Mouse (Mus musculus): ENCODE measurements around the gene Lrp2bp. TPM values are rescaled to one million over a fixed set of nuclear protein-coding genes. Genes with fewer than 3 reads are reported as not detected.

Lrp2bp gene
- 0.55 and 0.62 TPM in 2 replicates for polyA plus RNA-seq (2015; fragmentation: Nextera tagmentation; extraction: Ambion mirVana)

DNA sequence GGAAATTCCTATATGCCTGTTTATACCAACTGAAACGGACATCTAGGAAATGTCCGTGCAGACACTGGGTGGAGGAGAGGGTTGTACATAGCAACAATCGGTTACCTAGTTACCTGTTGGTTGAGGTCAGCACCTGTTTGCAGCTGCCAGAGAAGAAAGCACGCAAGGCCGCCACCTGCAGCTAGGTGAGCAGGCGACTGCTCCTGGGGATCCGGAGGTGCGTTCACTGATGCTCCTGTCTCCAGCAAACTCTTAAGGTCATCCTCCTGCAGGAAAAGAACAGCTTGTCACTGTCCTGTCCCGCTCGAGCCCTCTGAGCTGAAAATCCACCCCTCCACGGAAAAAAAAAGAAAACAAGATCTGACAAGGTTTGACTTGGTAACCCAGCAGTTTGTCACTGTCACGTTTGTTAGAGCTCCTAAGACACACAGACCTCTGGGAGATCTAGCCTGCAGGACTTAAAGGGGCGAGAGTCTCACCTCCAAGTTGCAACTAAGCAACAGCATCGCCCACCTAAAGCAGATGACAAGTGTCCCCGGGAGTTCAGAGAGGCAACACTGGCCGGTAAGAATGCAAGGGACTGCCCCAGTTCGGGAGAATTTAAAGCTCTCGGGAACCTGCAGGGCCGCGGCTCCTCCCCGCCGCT is at the start of gene Lrp2bp:
Gene Lrp2bp (plus strand): TSS at position 166 of the 646 bp plus-strand sequence.
- H3K9me3 ChIP-seq = no peaks in the 10 kb centered on the region
- peak within 1 kb of the TSS; percentile 100 for H3K27ac ChIP-seq
- peaks cover 21% of the 10 kb centered on the region for H3K36me3 ChIP-seq
- peaks cover 20% of the 10 kb centered on the region for H3K4me1 ChIP-seq (replicated peaks)
- H3K4me2 ChIP-seq (replicated peaks) = peak within 1 kb of the TSS; percentile 81
- no peaks in the 10 kb centered on the region for H3K27me3 ChIP-seq
- ATAC-seq = no peak
- H3K4me3 ChIP-seq (replicated peaks) = peak within 1 kb of the TSS; percentile 58
- H3K9ac ChIP-seq (replicated peaks) = peak within 1 kb of the TSS; percentile 92
- WGBS = 3% methylated on average over 22 of the region's 22 CpGs

DNA sequence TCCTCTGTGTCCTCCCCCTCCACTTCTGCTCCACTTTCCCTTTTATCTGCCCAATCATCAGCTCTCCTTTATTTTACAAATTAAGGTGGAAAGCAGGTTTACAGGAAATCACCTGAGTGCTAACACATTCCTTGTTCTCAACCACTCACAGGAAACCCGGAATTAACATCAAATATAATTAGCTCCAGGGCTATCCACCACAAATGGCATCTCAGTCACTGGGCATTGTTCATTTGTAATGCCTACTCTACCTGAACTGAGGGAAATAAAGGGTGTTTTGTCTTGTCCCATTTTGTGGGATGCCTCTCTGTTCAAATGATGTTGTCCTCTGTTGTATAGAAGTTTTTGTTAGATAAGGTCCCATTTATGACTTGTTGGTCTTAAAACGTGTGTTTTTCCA is 48.5 kb upstream of the Lrp2bp start:
- Histone ChIP-seq H3K4me3 (replicated peaks) (no peak overlapping the region), H3K4me1 (replicated peaks) (no peaks in the 10 kb centered on the region), H3K9me3 (no peaks in the 10 kb centered on the region), H3K4me2 (replicated peaks) (no peak overlapping the region), H3K9ac (replicated peaks) (no peak overlapping the region), H3K27me3 (no peaks in the 10 kb centered on the region), H3K36me3 (no peaks in the 10 kb centered on the region), H3K27ac (no peak overlapping the region)
- 47% methylated on average over 2 of the region's 2 CpGs for WGBS
- ATAC-seq = no peak

- Histone ChIP-seq H3K36me3 (no peaks in the 10 kb centered on the region), H3K4me2 (replicated peaks) (no peak overlapping the region), H3K9me3 (peaks cover 6% of the 10 kb centered on the region; the same call in 1 of the 2 replicates), H3K4me1 (replicated peaks) (peaks cover 11% of the 10 kb centered on the region), H3K27ac (no peak overlapping the region), H3K4me3 (replicated peaks) (no peak overlapping the region), H3K27me3 (no peaks in the 10 kb centered on the region), H3K9ac (replicated peaks) (no peak overlapping the region)
- 95% methylated on average over 12 of the region's 12 CpGs for WGBS
- ATAC-seq = no peak
Observed at GRCm38 (mm10) chr8:45970894-45971293, 28.2 kb upstream of the Lrp2bp start.

- no peaks in the 10 kb centered on the region for H3K27me3 ChIP-seq
- H3K9ac ChIP-seq (replicated peaks) = no peak overlapping the region
- 74% methylated on average over 8 of the region's 8 CpGs for WGBS
- no peak overlapping the region for H3K27ac ChIP-seq
- no peak overlapping the region for H3K4me3 ChIP-seq (replicated peaks)
- peak overlapping the region; percentile 72 for H3K4me2 ChIP-seq (replicated peaks)
- no peak for ATAC-seq
- peaks cover 16% of the 10 kb centered on the region for H3K4me1 ChIP-seq (replicated peaks)
- H3K9me3 ChIP-seq = peaks cover 6% of the 10 kb centered on the region; the same call in 1 of the 2 replicates
- peaks cover 7% of the 10 kb centered on the region; the same call in 1 of the 2 replicates for H3K36me3 ChIP-seq
Observed at GRCm38 (mm10) chr8:45973988-45974505, 25.1 kb upstream of the Lrp2bp start.

DNA sequence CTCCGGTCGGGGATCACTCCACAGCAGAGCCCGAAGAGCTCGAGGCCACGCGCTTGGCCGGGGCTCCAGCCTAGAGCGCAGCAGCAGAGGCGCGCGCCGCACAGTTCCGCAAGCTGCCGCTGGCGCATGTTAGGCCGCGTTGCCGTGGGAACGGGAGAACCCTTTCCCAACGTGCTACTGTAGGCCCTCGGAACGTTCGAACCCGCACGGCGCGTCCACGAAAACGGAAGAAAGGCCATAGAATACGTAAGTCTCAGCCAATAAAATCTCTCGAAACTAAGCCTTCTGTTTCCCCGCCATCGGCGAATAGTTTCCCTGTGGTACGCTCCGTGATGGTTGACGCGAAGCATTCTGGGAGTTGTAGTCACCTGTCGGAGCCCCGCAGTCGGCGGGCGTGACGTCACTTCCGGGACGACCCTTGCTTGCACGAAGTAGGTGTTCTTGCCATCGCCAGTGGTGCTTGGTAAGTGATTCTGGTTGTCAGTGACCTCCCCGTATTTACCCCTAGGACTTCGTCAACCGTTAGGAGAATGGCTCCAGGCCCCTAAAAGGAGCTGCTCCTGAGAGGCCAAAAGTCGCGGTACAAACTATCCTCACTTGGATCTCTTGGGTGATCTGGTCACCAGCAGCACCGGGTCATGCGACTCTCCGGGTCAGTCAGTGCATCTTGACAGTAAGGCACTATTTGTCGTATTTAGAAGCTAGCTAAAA is 23.8 kb upstream of the Lrp2bp start, which contains the start of the genes 1700029J07Rik and Ufsp2:
Gene 1700029J07Rik (minus strand): TSS at position 127 of the 711 bp plus-strand sequence.
Gene Ufsp2 (plus strand): TSS at position 403 of the 711 bp plus-strand sequence.
- peak; percentile 99 for ATAC-seq
- no peaks in the 10 kb centered on the region for H3K27me3 ChIP-seq
- peaks cover 16% of the 10 kb centered on the region for H3K4me1 ChIP-seq (replicated peaks)
- H3K4me3 ChIP-seq (replicated peaks) = peak within 1 kb of the TSS; percentile 62
- peaks cover 6% of the 10 kb centered on the region; the same call in 1 of the 2 replicates for H3K9me3 ChIP-seq
- H3K4me2 ChIP-seq (replicated peaks) = peak within 1 kb of the TSS; percentile 72
- peak within 1 kb of the TSS; percentile 82 for H3K27ac ChIP-seq
- H3K36me3 ChIP-seq = peaks cover 10% of the 10 kb centered on the region; the same call in 1 of the 2 replicates
- under 1% methylated on average over 57 of the region's 57 CpGs for WGBS
- peak within 1 kb of the TSS; percentile 71 for H3K9ac ChIP-seq (replicated peaks)

- WGBS = 71% methylated on average over 11 of the region's 11 CpGs
- Histone ChIP-seq H3K4me3 (replicated peaks) (peak overlapping the region; percentile 62), H3K36me3 (peaks cover 14% of the 10 kb centered on the region), H3K9ac (replicated peaks) (peak overlapping the region; percentile 64), H3K27me3 (no peaks in the 10 kb centered on the region), H3K27ac (no peak overlapping the region), H3K9me3 (peaks cover 3% of the 10 kb centered on the region; the same call in 1 of the 2 replicates), H3K4me1 (replicated peaks) (peaks cover 16% of the 10 kb centered on the region), H3K4me2 (replicated peaks) (peak overlapping the region; percentile 72)
- 0 out of 2 replicates have a peak, but pooled peaks have one; percentile 7 for ATAC-seq
Observed at GRCm38 (mm10) chr8:45975837-45976468, 23.1 kb upstream of the Lrp2bp start.

GRCm38 (mm10) chr8:45986665-45987064 is 12.4 kb upstream of the Lrp2bp start:
- 91% methylated on average over 3 of the region's 3 CpGs for WGBS
- H3K27ac ChIP-seq = no peak overlapping the region
- H3K4me3 ChIP-seq (replicated peaks) = no peak overlapping the region
- ATAC-seq = no peak
- H3K36me3 ChIP-seq = peaks cover 34% of the 10 kb centered on the region
- H3K9me3 ChIP-seq = no peaks in the 10 kb centered on the region
- no peak overlapping the region for H3K4me2 ChIP-seq (replicated peaks)
- no peak overlapping the region for H3K9ac ChIP-seq (replicated peaks)
- no peaks in the 10 kb centered on the region for H3K27me3 ChIP-seq
- H3K4me1 ChIP-seq (replicated peaks) = no peaks in the 10 kb centered on the region

DNA sequence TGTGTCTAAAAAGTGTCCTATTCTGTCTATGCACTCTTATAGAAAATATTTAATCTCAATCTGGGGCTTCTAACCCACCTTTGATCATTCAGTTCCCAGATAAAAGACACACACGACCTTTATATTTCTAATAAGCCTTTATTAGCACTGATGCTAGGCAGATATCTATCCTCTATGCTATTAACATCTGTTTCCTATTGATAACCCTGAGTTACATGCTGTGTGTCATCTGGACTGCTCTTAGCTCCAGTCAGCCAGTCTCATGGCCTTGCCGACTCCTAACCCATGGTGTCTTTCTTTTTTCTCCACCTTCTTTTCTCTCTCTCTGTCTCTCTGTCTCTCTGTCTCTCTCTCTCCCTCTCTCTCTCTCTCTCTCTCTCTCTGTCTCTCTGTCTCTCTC is 10.9 kb upstream of the Lrp2bp start:
- H3K4me3 ChIP-seq (replicated peaks) = no peak overlapping the region
- H3K9me3 ChIP-seq = no peaks in the 10 kb centered on the region
- WGBS = 64% methylated on average over 2 of the region's 2 CpGs
- ATAC-seq = no peak
- no peak overlapping the region for H3K9ac ChIP-seq (replicated peaks)
- H3K4me2 ChIP-seq (replicated peaks) = no peak overlapping the region
- H3K36me3 ChIP-seq = peaks cover 19% of the 10 kb centered on the region
- no peaks in the 10 kb centered on the region for H3K27me3 ChIP-seq
- H3K4me1 ChIP-seq (replicated peaks) = no peaks in the 10 kb centered on the region
- H3K27ac ChIP-seq = no peak overlapping the region

GRCm38 (mm10) chr8:45990631-45991310 is 8.3 kb upstream of the Lrp2bp start:
- 89% methylated on average over 4 of the region's 4 CpGs for WGBS
- no peak for ATAC-seq
- Histone ChIP-seq H3K36me3 (peaks cover 20% of the 10 kb centered on the region), H3K4me2 (replicated peaks) (no peak overlapping the region), H3K4me3 (replicated peaks) (no peak overlapping the region), H3K4me1 (replicated peaks) (no peaks in the 10 kb centered on the region), H3K27ac (no peak overlapping the region), H3K9ac (replicated peaks) (no peak overlapping the region), H3K9me3 (no peaks in the 10 kb centered on the region), H3K27me3 (no peaks in the 10 kb centered on the region)

DNA sequence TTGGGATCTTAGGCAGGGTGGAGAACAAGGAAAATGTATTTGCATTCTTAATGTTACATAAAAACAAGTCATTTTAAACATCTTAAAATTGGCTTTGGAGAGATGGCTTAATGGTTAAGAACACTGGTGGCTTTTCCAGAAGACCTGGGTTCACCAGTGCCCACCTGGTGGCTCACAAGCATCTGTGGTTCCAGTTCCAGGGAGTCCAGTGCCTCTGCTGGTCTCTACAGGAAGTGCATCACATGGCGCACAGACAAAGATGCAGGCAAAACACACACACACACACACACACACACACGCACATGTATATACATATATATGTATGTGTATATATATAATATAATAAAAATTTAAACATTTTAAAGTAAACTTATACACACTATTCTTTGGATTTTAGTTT is 5.0 kb upstream of the Lrp2bp start:
- peaks cover 9% of the 10 kb centered on the region for H3K4me1 ChIP-seq (replicated peaks)
- no peak overlapping the region for H3K9ac ChIP-seq (replicated peaks)
- H3K27ac ChIP-seq = no peak overlapping the region
- H3K36me3 ChIP-seq = peaks cover 25% of the 10 kb centered on the region
- H3K27me3 ChIP-seq = no peaks in the 10 kb centered on the region
- no peak overlapping the region for H3K4me3 ChIP-seq (replicated peaks)
- 92% methylated on average over 2 of the region's 2 CpGs for WGBS
- no peaks in the 10 kb centered on the region for H3K9me3 ChIP-seq
- no peak for ATAC-seq
- H3K4me2 ChIP-seq (replicated peaks) = no peak overlapping the region

DNA sequence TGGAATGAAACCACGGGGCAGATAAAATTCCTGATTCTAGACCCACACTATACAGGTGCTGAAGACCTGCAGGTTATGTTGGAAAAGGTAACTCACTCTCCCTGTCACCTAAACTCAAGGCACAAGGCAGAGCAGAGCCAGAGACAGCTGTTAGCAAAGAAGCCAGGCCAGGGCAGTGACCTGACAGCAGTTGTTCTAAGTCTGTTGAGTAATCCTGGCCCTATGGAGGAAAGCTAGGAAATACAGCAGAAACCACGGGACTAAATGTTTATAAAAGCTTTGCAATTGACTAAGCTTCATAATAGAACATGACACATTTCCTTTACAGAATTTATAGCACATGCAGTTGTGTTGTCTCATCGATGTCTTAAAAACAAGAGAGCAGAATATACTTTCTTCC is 3.5 kb upstream of the Lrp2bp start:
- 92% methylated on average over 3 of the region's 3 CpGs for WGBS
- no peaks in the 10 kb centered on the region for H3K27me3 ChIP-seq
- no peak overlapping the region for H3K9ac ChIP-seq (replicated peaks)

More for the DNA sequence above, 3.5 kb upstream of the Lrp2bp start:
- H3K9me3 ChIP-seq = no peaks in the 10 kb centered on the region
- no peak overlapping the region for H3K4me3 ChIP-seq (replicated peaks)
- H3K36me3 ChIP-seq = peaks cover 25% of the 10 kb centered on the region
- peaks cover 17% of the 10 kb centered on the region for H3K4me1 ChIP-seq (replicated peaks)
- no peak overlapping the region for H3K27ac ChIP-seq
- ATAC-seq = no peak
- H3K4me2 ChIP-seq (replicated peaks) = no peak overlapping the region
